Mouse (Mus musculus) limb, embryonic 13.5 days (tissue): Measurements from ENCODE around the gene Bspry. TPM values are rescaled to one million over a fixed set of nuclear protein-coding genes. Genes with fewer than 3 reads are reported as not detected.
A peak's percentile ranks its signal among the peaks of the same experiment; 100 is the strongest.

Experiments
- ATAC-seq: fragments of 200-750 bp; cut with Nextera tagmentation; 2 replicates; pipeline ENCODE4 v1.8.0; 2017; ENCODE audit warnings: low read depth, moderate number of reproducible peaks, moderate TSS enrichment; ENCODE audit not compliant: low FRiP score
- H3K27ac ChIP-seq: fragments of 300-500 bp; sonication (generic); 2 replicates; pipeline ENCODE4 v1.5.1; 2015; ENCODE audit warnings: inconsistent platforms, mild to moderate bottlenecking, moderate library complexity
- H3K27me3 ChIP-seq: fragments of 300-500 bp; sonication (generic); 2 replicates; pipeline ENCODE4 v1.6.1; 2015; ENCODE audit warnings: mild to moderate bottlenecking, inconsistent platforms
- H3K36me3 ChIP-seq: fragments of 300-500 bp; sonication (generic); 2 replicates; pipeline ENCODE4 v1.6.1; 2015; ENCODE audit warnings: inconsistent platforms, mild to moderate bottlenecking, moderate library complexity
- H3K4me1 ChIP-seq: fragments of 300-500 bp; sonication (generic); 2 replicates; pipeline ENCODE4 v1.6.1; 2015; ENCODE audit warnings: inconsistent platforms
- H3K4me2 ChIP-seq: fragments of 300-500 bp; sonication (generic); replicated peaks from 2 replicates; pipeline ENCODE4 v1.6.1; 2015; ENCODE audit warnings: inconsistent platforms, mild to moderate bottlenecking, moderate library complexity
- H3K4me3 ChIP-seq: fragments of 300-500 bp; sonication (generic); 2 replicates; pipeline ENCODE4 v1.5.1; 2015; ENCODE audit warnings: moderate library complexity, mild to moderate bottlenecking, inconsistent platforms
- H3K9ac ChIP-seq: fragments of 300-500 bp; sonication (generic); 2 replicates; pipeline ENCODE4 v1.6.1; 2015; ENCODE audit warnings: mild to moderate bottlenecking, inconsistent platforms
- H3K9me3 ChIP-seq: fragments of 300-500 bp; sonication (generic); 2 replicates; pipeline ENCODE4 v1.6.1; 2016; ENCODE audit warnings: inconsistent platforms
- WGBS: fragments of 180-500 bp; shearing (Covaris S2); methylation state at CpG from one replicate; pipeline ENCODE4 v1.1.7; 2015; 5-methylcytosine and 5-hydroxymethylcytosine counted together
- polyA plus RNA-seq: library from polyadenylated mRNA; unstranded; fragments of >200 nt; fragmentation: Nextera tagmentation; extraction: Ambion mirVana; gene quantifications from 2 replicates; pipeline ENCODE4 v1.2.1, GENCODE M21; 2015

The Bspry gene
- polyA plus RNA-seq, result 2.9 and 3.2 TPM in 2 replicates

GRCm38 (mm10) chr4:62479937-62480708 is at the start of gene Bspry:
Gene Bspry (plus strand): TSS chr4:62480053.
- H3K4me2 ChIP-seq, result peak within 1 kb of the TSS; percentile 85

GRCm38 (mm10) chr4:62430678-62431077 is 49.2 kb upstream of the Bspry start:
- Histone ChIP-seq H3K27me3 (no peaks in the 10 kb centered on the region), H3K4me3 (no peak overlapping the region), H3K9me3 (no peaks in the 10 kb centered on the region), H3K27ac (no peak overlapping the region), H3K9ac (no peak overlapping the region), H3K4me2 (no peak overlapping the region), H3K36me3 (peaks cover 5% of the 10 kb centered on the region; the same call in 1 of the 2 replicates), H3K4me1 (no peaks in the 10 kb centered on the region)
- ATAC-seq, result no peak

More at GRCm38 (mm10) chr4:62479937-62480708, at the start of gene Bspry:
- no peaks in the 10 kb centered on the region for H3K9me3 ChIP-seq
- H3K9ac ChIP-seq, result peak within 1 kb of the TSS; percentile 25; the same call in 1 of the 2 replicates
- peak; percentile 49; the same call in 1 of the 2 replicates for ATAC-seq
- H3K4me3 ChIP-seq, result peak within 1 kb of the TSS; percentile 52
- H3K27me3 ChIP-seq, result peaks cover 55% of the 10 kb centered on the region
- no peaks in the 10 kb centered on the region for H3K36me3 ChIP-seq
- H3K4me1 ChIP-seq, result peaks cover 12% of the 10 kb centered on the region
- no peak within 1 kb of the TSS for H3K27ac ChIP-seq
- 2% methylated on average over 71 of the region's 71 CpGs for WGBS

GRCm38 (mm10) chr4:62431522-62431921 is 48.3 kb upstream of the Bspry start:
- no peak overlapping the region for H3K4me3 ChIP-seq
- H3K4me1 ChIP-seq, result no peaks in the 10 kb centered on the region
- 85% methylated on average over 4 of the region's 4 CpGs for WGBS
- ATAC-seq, result no peak
- no peak overlapping the region for H3K4me2 ChIP-seq
- no peaks in the 10 kb centered on the region for H3K9me3 ChIP-seq
- no peaks in the 10 kb centered on the region for H3K36me3 ChIP-seq
- no peaks in the 10 kb centered on the region for H3K27me3 ChIP-seq
- H3K9ac ChIP-seq, result no peak overlapping the region
- no peak overlapping the region for H3K27ac ChIP-seq

GRCm38 (mm10) chr4:62433939-62434870 is 45.6 kb upstream of the Bspry start:
- 75% methylated on average over 7 of the region's 7 CpGs for WGBS
- Histone ChIP-seq H3K9me3 (no peaks in the 10 kb centered on the region), H3K27me3 (no peaks in the 10 kb centered on the region), H3K36me3 (no peaks in the 10 kb centered on the region), H3K4me3 (no peak overlapping the region), H3K9ac (no peak overlapping the region), H3K4me1 (no peaks in the 10 kb centered on the region), H3K27ac (no peak overlapping the region), H3K4me2 (no peak overlapping the region)
- ATAC-seq, result no peak

- 82% methylated on average over 6 of the region's 6 CpGs for WGBS
- Histone ChIP-seq H3K4me3 (no peak within 1 kb of the TSS), H3K27ac (no peak within 1 kb of the TSS), H3K4me1 (no peaks in the 10 kb centered on the region), H3K9me3 (no peaks in the 10 kb centered on the region), H3K4me2 (no peak within 1 kb of the TSS), H3K36me3 (no peaks in the 10 kb centered on the region), H3K27me3 (no peaks in the 10 kb centered on the region), H3K9ac (no peak within 1 kb of the TSS)
- no peak for ATAC-seq
Observed at GRCm38 (mm10) chr4:62435081-62435480, 44.8 kb upstream of the Bspry start, which contains the start of gene Rnf183. Gene Rnf183 (minus strand): TSS chr4:62435252.

- no peak overlapping the region for H3K4me2 ChIP-seq
- no peaks in the 10 kb centered on the region for H3K36me3 ChIP-seq
- no peak for ATAC-seq
- H3K4me1 ChIP-seq, result no peaks in the 10 kb centered on the region
- no peak overlapping the region for H3K4me3 ChIP-seq
- no peaks in the 10 kb centered on the region for H3K9me3 ChIP-seq
- no peak overlapping the region for H3K9ac ChIP-seq
- no peaks in the 10 kb centered on the region for H3K27me3 ChIP-seq
- WGBS, result 91% methylated on average over 3 of the region's 3 CpGs
- no peak overlapping the region for H3K27ac ChIP-seq
Observed at GRCm38 (mm10) chr4:62437256-62437778, 42.5 kb upstream of the Bspry start.

- Histone ChIP-seq H3K4me3 (no peak overlapping the region), H3K27me3 (no peaks in the 10 kb centered on the region), H3K4me2 (no peak overlapping the region), H3K9me3 (no peaks in the 10 kb centered on the region), H3K9ac (no peak overlapping the region), H3K4me1 (no peaks in the 10 kb centered on the region), H3K36me3 (no peaks in the 10 kb centered on the region), H3K27ac (no peak overlapping the region)
- 82% methylated on average over 7 of the region's 7 CpGs for WGBS
- no peak for ATAC-seq
Observed at GRCm38 (mm10) chr4:62437871-62438270, 42.0 kb upstream of the Bspry start.

GRCm38 (mm10) chr4:62439793-62440192 is 40.1 kb upstream of the Bspry start:
- ATAC-seq, result no peak
- Histone ChIP-seq H3K27me3 (no peaks in the 10 kb centered on the region), H3K9ac (no peak overlapping the region), H3K9me3 (no peaks in the 10 kb centered on the region), H3K4me2 (no peak overlapping the region), H3K4me1 (no peaks in the 10 kb centered on the region), H3K27ac (no peak overlapping the region), H3K36me3 (no peaks in the 10 kb centered on the region), H3K4me3 (no peak overlapping the region)
- 60% methylated on average over 4 of the region's 4 CpGs for WGBS

- Histone ChIP-seq H3K9me3 (no peaks in the 10 kb centered on the region), H3K4me2 (no peak overlapping the region), H3K27me3 (no peaks in the 10 kb centered on the region), H3K4me1 (no peaks in the 10 kb centered on the region), H3K9ac (no peak overlapping the region), H3K27ac (no peak overlapping the region), H3K36me3 (no peaks in the 10 kb centered on the region), H3K4me3 (no peak overlapping the region)
- ATAC-seq, result no peak
- 76% methylated on average over 4 of the region's 4 CpGs for WGBS
Observed at GRCm38 (mm10) chr4:62440544-62440943, 39.3 kb upstream of the Bspry start.

GRCm38 (mm10) chr4:62440986-62441385 is 38.9 kb upstream of the Bspry start:
- no peaks in the 10 kb centered on the region for H3K36me3 ChIP-seq
- no peak overlapping the region for H3K4me3 ChIP-seq
- H3K4me1 ChIP-seq, result no peaks in the 10 kb centered on the region
- no peak overlapping the region for H3K4me2 ChIP-seq
- no peak overlapping the region for H3K27ac ChIP-seq
- H3K27me3 ChIP-seq, result no peaks in the 10 kb centered on the region
- no peak for ATAC-seq
- H3K9ac ChIP-seq, result no peak overlapping the region
- H3K9me3 ChIP-seq, result no peaks in the 10 kb centered on the region
- WGBS, result 56% methylated on average over 4 of the region's 4 CpGs

GRCm38 (mm10) chr4:62454995-62455394 is 24.9 kb upstream of the Bspry start:
- H3K4me2 ChIP-seq, result no peak overlapping the region
- no peak overlapping the region for H3K4me3 ChIP-seq
- no peaks in the 10 kb centered on the region for H3K27me3 ChIP-seq
- H3K27ac ChIP-seq, result no peak overlapping the region
- no peaks in the 10 kb centered on the region for H3K36me3 ChIP-seq
- H3K9ac ChIP-seq, result no peak overlapping the region
- H3K9me3 ChIP-seq, result no peaks in the 10 kb centered on the region
- peak; percentile 52 for ATAC-seq
- WGBS, result 54% methylated on average over 5 of the region's 5 CpGs
- no peaks in the 10 kb centered on the region for H3K4me1 ChIP-seq

- H3K9me3 ChIP-seq, result no peaks in the 10 kb centered on the region
- no peaks in the 10 kb centered on the region for H3K4me1 ChIP-seq
- no peak overlapping the region for H3K4me3 ChIP-seq
- 0 out of 2 replicates have a peak overlapping the region, but pooled peaks have one; percentile 1 for H3K9ac ChIP-seq
- 67% methylated on average over 3 of the region's 3 CpGs for WGBS
- H3K4me2 ChIP-seq, result no peak overlapping the region
- H3K27ac ChIP-seq, result no peak overlapping the region
- H3K36me3 ChIP-seq, result peaks cover 2% of the 10 kb centered on the region; the same call in 1 of the 2 replicates
- ATAC-seq, result no peak
- no peaks in the 10 kb centered on the region for H3K27me3 ChIP-seq
Observed at GRCm38 (mm10) chr4:62459081-62459480, 20.8 kb upstream of the Bspry start.
